Mouse (Mus musculus): ENCODE results near the gene Gm9887. TPM values are rescaled to one million over a fixed set of nuclear protein-coding genes. Genes with fewer than 3 reads are reported as not detected.
A peak's percentile ranks its signal among the peaks of the same experiment; 100 is the strongest.
"Not testable (repeated sequence)": the region's sequence is repeated elsewhere in the genome, so short reads cannot be mapped to it uniquely, and the experiment has no call there.

Gene Gm9887
- total RNA-seq, 2 experiments from 2014 or later, result 0.58 to 1.1 TPM

GRCm38 (mm10) chr12:69386281-69386732, 14.0 kb upstream of the Gm9887 start:
- not testable (repeated sequence) for DNase-seq (ENCODE audit: low spot score in 2 of 2)

DNA sequence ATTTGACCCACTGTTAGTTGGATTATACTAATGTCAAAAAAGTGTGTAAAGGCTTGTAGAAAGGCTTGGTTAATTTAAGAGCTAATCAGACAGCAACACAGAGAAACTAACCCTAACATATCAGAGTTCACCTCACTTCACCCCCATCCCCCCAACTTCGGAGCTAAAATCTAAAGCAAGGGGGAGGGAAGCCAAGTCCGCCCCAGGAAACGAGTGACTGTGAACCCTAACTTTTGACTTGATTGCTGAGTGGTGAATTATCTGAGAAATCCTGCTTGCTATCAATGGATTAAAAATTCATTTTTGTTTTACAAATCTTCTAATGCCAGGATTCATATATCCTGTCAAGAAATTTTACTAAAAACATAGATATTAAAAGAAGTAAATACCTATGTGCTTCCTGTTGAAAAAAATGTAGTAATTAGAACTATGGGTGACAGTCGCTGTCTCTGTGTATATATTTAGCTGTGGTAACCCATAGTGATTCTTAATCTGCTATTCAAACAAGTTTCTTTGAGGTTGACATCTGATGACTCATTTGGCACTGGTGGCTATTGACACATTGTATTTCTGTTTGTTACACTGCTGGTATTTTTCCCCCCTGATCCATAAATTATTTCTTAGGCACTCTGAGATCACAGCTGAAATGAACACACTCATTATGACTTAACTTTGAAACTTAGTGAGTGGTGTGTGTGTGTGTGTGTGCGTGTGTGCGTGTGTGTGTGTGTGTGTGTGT, 13.5 kb upstream of the Gm9887 start:
- DNase-seq (ENCODE audit: low spot score in 2 of 2), result no peak

DNA sequence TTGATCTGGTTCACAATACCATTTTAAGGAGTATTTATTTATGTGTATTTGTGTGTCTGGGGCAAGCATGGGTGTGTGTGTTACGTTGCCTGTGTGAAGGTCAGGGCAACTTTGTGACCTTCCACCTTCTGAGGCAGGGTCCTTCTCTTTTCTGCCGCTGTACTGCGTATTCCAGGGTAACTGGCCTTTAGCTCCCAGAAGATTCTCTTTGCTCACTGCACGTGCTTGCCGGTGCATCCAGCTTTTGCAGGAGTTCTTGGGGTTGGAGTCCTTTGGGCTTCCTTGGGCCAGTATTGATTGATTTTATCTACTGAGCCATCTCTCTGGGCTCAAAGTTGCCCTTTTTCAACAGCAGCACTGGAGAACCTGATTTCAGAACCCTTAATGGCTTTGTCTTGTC, 12.3 kb upstream of the Gm9887 start:
- DNase-seq (ENCODE audit: low spot score in 2 of 2), result no peak

GRCm38 (mm10) chr12:69382880-69383279, 10.6 kb upstream of the Gm9887 start:
- DNase-seq (ENCODE audit: low spot score in 2 of 2), result no peak

DNA sequence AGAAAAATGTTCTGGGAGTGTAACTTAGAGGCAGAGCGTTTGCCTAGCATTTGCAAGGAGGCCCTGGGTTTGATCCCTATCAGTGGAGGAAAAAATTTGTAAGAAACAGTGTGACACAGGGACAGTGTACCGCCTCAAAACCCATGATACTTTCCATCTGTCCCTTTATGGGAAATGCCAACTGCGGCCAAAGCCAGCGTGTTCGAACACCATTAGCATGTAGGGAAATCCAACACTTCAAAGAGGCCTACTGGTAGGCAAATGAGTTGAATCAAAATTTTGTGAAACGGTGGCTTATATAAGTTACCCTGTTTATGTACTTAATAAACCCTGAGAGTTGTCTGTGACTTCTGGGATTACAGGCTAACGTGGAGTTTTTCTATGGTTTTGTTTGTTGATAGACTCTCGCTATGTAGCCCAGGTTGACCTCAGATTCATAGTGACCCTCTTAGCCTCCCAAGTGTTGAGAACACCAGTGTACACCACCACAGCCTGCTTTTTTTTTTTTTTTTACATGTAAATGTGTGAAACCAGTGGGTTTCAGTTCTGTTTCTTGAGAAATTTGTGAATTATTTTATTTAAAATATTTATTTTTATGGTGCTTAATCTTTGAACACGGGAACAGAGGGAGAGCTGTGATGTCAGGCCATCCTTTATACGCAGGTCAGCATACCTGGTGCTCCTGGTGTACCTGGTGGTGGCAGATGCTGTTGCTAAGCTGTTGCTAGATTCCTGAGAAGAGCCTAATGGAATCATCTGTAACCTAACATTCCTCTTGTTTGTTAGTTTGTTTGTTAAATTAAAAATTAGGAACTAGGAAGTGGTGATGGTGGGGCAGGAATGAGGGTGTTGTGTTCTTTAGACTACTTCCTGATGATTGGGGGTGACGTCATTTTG, 6.5 kb upstream of the Gm9887 start:
- no peak for DNase-seq (ENCODE audit: low spot score in 2 of 2)

DNA sequence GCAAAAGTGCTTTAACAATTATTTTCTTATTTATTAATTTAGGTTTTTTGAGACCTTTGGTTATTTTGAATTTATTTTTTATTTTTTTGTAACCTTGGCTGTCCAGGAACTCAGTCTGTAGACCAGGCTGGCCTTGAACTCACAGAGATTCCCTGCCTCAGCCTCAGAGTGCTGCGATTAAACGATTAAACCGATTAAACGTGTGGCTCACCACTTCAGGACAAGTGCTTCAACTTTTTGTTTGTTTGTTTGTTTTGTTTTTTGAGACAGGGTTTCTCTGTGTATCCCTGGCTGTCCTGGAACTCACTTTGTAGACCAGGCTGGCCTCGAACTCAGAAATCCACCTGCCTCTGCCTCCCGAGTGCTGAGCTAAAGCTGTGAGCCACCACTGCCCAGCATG, 5.4 kb upstream of the Gm9887 start:
- not testable (repeated sequence) for DNase-seq (ENCODE audit: low spot score in 2 of 2)

- no peak for DNase-seq (ENCODE audit: low spot score in 2 of 2)
Measured at GRCm38 (mm10) chr12:69377188-69377587, 4.9 kb upstream of the Gm9887 start.

- DNase-seq (ENCODE audit: low spot score in 2 of 2), result no peak
Measured at GRCm38 (mm10) chr12:69376132-69376531, 3.9 kb upstream of the Gm9887 start.

DNA sequence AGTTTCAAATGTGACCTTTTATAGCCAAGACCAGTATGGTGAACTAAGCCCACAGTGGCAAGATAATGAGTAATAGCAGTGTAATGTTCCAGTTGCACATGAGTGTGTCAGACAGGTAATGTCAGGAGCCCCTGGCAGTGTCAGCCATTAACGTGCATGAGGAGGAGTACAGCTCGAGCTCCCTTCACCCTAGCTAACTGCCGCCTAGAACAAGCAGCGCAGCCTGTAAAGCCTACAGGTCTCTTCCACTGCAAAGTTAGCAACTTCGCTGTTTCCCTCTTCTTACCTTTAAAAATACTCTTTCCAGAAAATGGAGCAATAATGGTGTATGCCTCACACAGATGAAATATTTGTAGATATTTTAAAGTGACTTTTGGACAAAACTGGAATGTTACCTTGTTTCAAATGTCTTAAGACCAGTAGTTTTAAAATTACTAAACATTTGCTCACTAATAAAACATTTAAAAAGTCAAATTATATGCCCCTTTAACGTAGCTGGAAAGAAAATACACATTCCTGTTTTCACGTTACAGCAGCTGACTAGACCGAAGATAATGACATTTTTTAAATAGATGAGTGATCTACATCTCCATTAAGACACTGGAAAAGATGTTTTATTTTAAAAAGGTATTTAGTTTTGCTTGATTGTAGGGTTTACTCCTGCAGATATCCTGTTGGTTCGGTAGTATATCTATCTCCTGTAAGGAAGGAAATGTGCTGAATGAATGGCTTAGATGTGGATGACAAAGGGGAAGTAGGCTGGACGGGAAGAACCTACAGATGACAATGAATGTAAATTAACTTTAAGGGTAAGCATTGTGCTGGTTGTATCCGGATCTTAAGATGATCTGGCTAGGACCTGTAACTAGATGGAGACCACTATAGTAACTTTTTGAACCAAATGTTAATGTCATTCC, 1.9 kb upstream of the Gm9887 start:
- no peak for DNase-seq (ENCODE audit: low spot score in 2 of 2)

GRCm38 (mm10) chr12:69372731-69373331, 573 bp upstream of the Gm9887 start:
- peak in 1 of 2 experiments; percentile 14 for DNase-seq (ENCODE audit: low spot score in 2 of 2)

DNA sequence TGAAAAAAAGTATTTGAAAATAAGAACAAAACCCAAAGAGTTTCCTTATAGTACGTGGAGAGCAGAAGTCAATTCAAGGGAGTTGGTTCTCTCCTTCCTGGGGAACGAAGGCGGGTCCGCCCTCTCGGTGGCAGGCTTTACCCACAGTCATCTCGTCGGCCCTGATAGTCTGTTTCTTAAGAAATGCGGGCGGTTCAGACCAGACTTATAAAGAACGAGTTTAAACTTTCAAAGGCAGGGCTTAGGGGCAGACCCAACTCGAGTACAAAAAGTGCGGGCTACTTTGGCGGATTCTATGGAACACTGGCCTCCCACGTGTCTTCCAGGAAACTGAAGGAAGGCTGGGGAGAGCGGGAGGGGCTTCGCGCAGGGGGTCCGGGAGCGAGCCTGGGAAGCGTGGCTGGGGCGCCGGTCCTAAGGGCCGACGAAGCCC, 821 bp downstream of the Gm9887 start:
- DNase-seq (ENCODE audit: low spot score in 2 of 2), result no peak

DNA sequence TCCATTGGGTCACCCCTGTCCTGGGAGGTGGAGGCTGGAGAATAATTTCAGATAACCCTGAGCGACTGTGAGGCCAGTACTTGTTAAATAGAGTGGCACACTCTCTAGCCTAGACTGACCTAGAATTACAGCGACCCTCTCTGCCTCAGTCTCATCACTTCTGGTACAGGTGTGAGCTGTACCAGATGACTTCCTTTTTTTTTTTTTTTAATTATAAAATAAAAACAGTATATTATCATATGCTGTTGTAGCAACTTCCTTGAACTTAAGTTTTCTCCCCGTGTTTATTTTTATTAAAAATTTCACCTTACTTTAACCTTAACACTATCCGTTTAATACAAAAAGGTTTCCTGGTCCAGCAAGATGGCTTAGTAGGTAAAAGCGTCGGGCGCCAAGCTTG, 1.3 kb downstream of the Gm9887 start:
- DNase-seq (ENCODE audit: low spot score in 2 of 2), result no peak

DNA sequence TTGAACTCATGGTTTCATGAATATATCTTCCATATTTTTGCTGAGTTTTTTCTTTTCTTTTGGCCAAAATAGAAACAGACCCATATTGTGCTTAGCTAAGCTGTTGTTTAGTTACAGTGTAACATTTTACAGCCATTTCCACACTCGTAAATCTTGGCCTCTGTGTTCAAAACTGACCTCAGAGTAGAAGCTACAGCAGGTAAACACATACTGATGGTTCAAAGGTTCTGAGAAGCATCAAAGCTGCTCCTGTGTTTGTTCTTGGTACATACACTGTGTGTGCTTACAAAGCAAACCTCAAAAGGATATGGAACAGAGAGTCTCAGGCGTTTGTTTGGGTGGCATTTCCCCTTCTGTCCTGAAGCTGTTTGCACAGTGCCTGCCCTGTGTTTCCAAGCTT, 4.7 kb downstream of the Gm9887 start:
- no peak for DNase-seq (ENCODE audit: low spot score in 2 of 2)

- no peak for DNase-seq (ENCODE audit: low spot score in 2 of 2)
Measured at GRCm38 (mm10) chr12:69366424-69366823, 5.8 kb downstream of the Gm9887 start.

GRCm38 (mm10) chr12:69365757-69366156, 6.5 kb downstream of the Gm9887 start:
- no peak for DNase-seq (ENCODE audit: low spot score in 2 of 2)

DNA sequence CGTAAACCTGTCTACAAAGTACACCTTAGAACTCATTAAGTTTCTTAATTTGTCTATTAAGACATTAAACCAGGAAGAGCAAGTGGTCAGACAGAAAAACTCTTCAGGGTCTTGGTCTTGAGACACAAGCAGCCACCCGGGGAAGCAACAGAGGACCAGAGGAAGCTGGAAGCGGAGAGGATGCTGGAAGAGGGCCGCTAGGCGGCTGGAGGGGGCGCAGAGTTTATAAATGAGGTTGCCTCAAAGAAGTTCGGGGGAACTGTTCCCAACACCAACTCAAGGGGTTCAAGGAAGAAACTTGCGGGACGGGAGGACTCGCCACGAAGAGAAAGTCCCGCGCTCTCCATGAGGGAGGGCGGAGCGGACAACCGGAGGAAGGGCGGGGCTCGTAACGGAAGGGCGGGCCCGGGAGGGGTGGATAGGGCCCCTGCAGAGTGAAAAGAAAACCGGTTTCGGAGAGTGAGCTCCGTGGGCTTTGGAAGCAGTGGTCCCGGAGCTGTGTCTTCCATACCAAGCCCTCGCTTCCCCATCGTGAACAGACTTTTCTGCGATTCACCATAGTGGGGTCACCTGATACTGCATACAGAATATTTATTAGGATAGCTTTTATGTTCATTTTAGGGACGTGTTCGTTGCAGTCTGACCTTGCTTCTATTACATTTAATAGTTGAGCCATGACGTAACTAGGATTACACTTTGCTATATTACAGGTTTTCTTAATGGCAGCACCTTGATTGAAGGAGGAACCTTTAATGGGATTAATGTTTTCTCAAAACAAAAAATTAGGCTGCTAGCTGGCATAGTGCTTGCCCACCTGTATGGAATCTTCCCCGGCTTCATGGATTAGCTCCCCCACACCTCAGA, 8.1 kb downstream of the Gm9887 start:
- peak; percentile 37 to 54 for DNase-seq (ENCODE audit: low spot score in 2 of 2)

- DNase-seq (ENCODE audit: low spot score in 2 of 2), result not testable (repeated sequence)
Measured at GRCm38 (mm10) chr12:69363110-69363509, 9.1 kb downstream of the Gm9887 start.

DNA sequence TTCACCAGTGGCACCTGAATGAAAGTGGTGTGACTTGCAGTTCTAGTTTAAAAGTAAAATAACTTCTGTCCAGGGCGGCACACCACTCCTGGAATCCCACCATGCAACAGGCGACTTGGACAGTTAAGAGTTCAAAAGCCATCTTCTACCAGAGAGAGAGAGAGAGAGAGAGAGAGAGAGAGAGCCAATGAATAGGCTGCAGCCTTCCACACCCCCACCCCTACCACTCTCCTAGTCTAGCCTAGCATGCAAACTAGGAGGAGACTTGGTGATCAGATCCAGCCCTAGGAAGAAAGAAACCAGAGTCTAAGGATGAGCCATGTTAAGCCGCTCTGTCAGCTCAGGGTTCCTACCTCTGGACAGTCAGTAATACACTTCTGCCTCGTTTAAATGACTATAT, 9.9 kb downstream of the Gm9887 start:
- DNase-seq (ENCODE audit: low spot score in 2 of 2), result no peak

- DNase-seq (ENCODE audit: low spot score in 2 of 2), result no peak
Measured at GRCm38 (mm10) chr12:69361919-69362318, 10.3 kb downstream of the Gm9887 start.
